Mouse (Mus musculus): Measurements from ENCODE around the gene Alpl.

The Alpl gene

DNA sequence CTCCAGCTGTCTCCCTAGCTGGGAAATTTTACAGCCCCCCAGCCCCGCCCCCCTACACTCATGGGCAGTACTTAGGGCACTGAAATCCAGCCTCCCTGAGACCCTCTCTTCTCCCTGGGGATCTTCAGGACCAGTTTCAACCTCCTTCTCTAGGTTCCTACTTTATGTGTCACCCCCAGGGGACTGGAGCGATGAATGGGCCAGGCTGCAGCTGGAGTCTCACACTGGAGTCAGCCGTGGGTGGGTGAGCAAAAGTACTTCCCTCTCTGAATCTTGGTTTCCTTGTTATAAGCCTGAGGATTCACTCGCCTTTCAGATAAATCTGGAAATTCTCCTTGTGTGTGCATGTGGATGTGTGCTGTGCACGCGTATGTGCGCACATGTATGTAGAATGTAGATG lies 18.0 kb upstream of the Alpl start:
- TF ChIP-seq POU5F1 (IDR thresholded peaks at IDR 0.05; ENCODE audit: borderline replicate concordance, low read length) = no peak
- no peaks in the 10 kb centered on the region for H3K9me3 ChIP-seq (ENCODE audit: low read length)
- peaks cover 23% of the 10 kb centered on the region for H3K4me1 ChIP-seq (replicated peaks; ENCODE audit: low read depth, low read length)

DNA sequence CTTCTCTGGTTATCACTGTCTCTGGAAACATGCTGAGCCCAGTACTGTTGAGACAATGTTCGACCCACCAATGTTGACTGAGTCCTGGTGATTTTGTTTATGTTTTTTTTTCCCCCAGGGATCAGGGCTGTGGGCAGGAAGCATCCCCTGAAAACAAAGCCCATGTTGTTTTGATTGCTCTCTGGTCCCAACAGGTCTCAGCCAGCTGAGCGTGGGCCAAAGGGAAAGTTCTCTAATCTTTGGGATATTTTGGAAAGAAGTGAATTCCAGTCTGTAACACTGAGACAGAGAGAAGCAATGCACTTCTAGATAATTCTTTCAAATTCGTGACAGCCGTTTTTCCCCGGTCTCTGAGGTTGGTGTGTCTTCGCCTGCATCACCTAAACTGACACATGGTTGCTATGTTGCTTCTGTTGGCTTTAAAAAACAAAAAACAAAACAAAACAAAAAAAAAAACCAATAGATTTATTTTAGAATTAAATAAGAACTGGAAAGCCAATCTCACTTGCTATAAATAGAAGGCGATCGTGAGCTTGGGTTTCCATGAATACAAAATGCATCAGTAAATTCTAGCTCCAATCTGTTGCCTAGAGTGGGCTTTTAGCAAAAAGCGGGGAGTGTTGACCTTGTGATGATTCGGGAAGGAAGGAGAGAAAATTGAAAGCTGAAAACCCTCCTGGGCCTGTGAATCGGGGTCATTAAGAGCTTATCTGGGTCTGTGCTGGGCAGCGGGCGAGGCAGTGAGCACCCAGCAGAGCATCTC lies 16.9 kb upstream of the Alpl start:
- H3K4me3 ChIP-seq (replicated peaks; ENCODE audit: low read length) = no peak overlapping the region
- H3K4me1 ChIP-seq (replicated peaks; ENCODE audit: low read depth, low read length) = peaks cover 23% of the 10 kb centered on the region
- H3K27me3 ChIP-seq (ENCODE audit: insufficient read depth, low read length) = peaks cover 3% of the 10 kb centered on the region
- H3K36me3 ChIP-seq (ENCODE audit: insufficient read depth, low read length) = no peaks in the 10 kb centered on the region
- TF ChIP-seq POU5F1 (IDR thresholded peaks at IDR 0.05; ENCODE audit: borderline replicate concordance, low read length) = no peak
- TF ChIP-seq CTCF (conservative IDR thresholded peaks at IDR 0.05; ENCODE audit: low read length) = no peak
- no peak for TF ChIP-seq NANOG (IDR thresholded peaks at IDR 0.05; ENCODE audit: borderline replicate concordance, low read length)
- no peaks in the 10 kb centered on the region for H3K9me3 ChIP-seq (ENCODE audit: low read length)

More for the DNA sequence above, 18.0 kb upstream of the Alpl start:
- Histone ChIP-seq H3K36me3 (ENCODE audit: insufficient read depth, low read length) (no peaks in the 10 kb centered on the region), H3K27me3 (ENCODE audit: insufficient read depth, low read length) (peaks cover 2% of the 10 kb centered on the region), H3K4me3 (replicated peaks; ENCODE audit: low read length) (no peak overlapping the region)

DNA sequence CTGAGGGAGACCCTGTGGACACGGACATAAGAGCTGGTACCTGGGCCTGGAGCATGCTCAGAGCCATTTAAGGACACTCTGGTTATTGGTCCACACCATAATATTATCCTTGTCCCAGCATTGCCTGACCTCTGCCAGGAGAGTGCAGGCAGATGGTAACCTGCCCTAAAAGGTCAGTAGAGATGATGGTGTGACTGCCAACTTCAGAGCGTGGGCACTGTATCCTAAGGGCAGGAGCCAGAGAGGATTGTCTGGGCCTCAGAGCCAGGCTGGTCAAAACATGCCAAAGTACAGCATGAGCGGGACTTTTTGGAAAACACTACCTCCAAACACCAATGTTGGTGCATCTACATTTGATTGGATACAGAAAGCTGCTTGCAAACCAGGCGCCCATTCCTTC lies 13.8 kb upstream of the Alpl start:
- Histone ChIP-seq H3K27me3 (ENCODE audit: insufficient read depth, low read length) (peaks cover 22% of the 10 kb centered on the region), H3K4me1 (replicated peaks; ENCODE audit: low read depth, low read length) (peaks cover 14% of the 10 kb centered on the region; the same call in 1 of the 2 replicates), H3K36me3 (ENCODE audit: insufficient read depth, low read length) (no peaks in the 10 kb centered on the region), H3K9me3 (ENCODE audit: low read length) (peaks cover 6% of the 10 kb centered on the region), H3K4me3 (replicated peaks; ENCODE audit: low read length) (no peak overlapping the region)
- TF ChIP-seq CTCF (conservative IDR thresholded peaks at IDR 0.05; ENCODE audit: low read length) (no peak), POU5F1 (IDR thresholded peaks at IDR 0.05; ENCODE audit: borderline replicate concordance, low read length) (no peak), NANOG (IDR thresholded peaks at IDR 0.05; ENCODE audit: borderline replicate concordance, low read length) (no peak)

DNA sequence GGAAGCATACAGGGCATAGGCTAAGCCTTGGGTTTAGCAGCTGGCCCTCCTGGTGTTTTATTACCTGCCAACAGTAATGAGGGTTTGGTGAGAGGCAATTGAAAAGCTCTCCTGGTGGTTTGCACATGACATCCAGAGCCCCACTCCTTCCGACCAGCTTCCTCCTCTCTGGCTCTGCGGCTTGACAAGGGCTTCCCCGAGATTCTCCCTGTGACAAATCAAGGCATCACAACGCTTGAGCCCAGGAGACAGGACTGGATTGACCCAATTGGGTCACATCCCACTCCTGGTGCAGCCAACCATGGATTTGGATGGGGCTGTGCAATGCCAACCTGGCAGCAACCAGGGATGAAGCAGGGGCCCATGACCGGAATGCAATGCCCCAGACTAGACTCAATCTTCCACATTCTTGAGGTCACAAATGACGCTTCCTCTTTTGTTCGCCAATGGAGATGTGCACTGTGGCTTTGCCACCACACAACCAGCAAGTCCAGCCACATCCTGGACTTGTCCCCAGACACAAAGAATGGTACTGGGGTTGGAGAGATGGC lies 11.2 kb upstream of the Alpl start:
- TF ChIP-seq POU5F1 (IDR thresholded peaks at IDR 0.05; ENCODE audit: borderline replicate concordance, low read length) (no peak), CTCF (conservative IDR thresholded peaks at IDR 0.05; ENCODE audit: low read length) (no peak), NANOG (IDR thresholded peaks at IDR 0.05; ENCODE audit: borderline replicate concordance, low read length) (no peak)
- no peaks in the 10 kb centered on the region for H3K36me3 ChIP-seq (ENCODE audit: insufficient read depth, low read length)
- no peak overlapping the region for H3K4me3 ChIP-seq (replicated peaks; ENCODE audit: low read length)
- peaks cover 6% of the 10 kb centered on the region for H3K9me3 ChIP-seq (ENCODE audit: low read length)
- H3K4me1 ChIP-seq (replicated peaks; ENCODE audit: low read depth, low read length) = peaks cover 8% of the 10 kb centered on the region
- H3K27me3 ChIP-seq (ENCODE audit: insufficient read depth, low read length) = peaks cover 22% of the 10 kb centered on the region

DNA sequence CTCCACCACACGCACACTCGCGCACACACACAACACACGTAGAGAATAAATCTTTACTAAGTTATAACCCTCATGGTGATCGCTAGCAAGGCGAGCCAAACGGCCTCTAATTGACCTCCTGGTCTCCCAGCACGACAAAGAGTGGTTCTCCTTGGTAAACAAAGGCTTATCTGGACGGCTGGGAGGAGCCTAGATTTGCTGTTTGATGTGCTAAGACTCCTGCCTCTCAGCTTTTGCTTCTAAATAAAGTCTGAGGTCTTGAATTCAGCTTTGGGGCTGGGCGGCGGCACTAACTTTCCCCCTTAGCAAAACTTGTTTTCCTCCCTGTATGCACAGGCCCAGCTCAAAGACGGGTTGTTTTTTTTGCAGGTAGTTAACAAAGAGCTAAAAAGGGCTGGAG lies 5.0 kb upstream of the Alpl start:
- Histone ChIP-seq H3K4me1 (replicated peaks; ENCODE audit: low read depth, low read length) (peaks cover 65% of the 10 kb centered on the region), H3K27me3 (ENCODE audit: insufficient read depth, low read length) (peaks cover 12% of the 10 kb centered on the region), H3K36me3 (ENCODE audit: insufficient read depth, low read length) (no peaks in the 10 kb centered on the region), H3K9me3 (ENCODE audit: low read length) (peaks cover 6% of the 10 kb centered on the region), H3K4me3 (replicated peaks; ENCODE audit: low read length) (no peak overlapping the region)
- TF ChIP-seq CTCF (conservative IDR thresholded peaks at IDR 0.05; ENCODE audit: low read length) (no peak), NANOG (IDR thresholded peaks at IDR 0.05; ENCODE audit: borderline replicate concordance, low read length) (peak; percentile 76; the same call in 1 of the 2 replicates)

DNA sequence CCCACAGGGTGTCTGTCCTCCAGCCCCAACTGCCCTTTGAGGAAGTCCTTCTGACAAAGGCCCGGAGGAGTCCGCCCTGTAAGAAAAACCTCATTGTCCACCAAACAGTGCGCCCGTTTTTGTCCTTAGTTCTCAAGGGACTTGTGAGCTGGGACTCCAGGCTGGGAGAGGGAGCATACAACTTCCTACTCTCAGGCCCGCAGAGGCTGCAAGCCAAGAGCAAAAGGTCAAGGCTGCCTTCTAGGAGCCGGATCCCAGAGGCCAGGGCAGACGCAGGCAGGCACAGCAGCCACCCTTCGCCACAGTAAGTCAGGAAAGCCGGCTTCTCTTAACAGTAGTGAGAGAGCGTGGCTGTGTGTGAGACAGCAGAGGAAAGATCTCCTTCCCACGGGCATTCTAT lies 4.1 kb upstream of the Alpl start:
- H3K4me3 ChIP-seq (replicated peaks; ENCODE audit: low read length) = peak overlapping the region; percentile 50
- TF ChIP-seq POU5F1 (IDR thresholded peaks at IDR 0.05; ENCODE audit: borderline replicate concordance, low read length) (no peak), CTCF (conservative IDR thresholded peaks at IDR 0.05; ENCODE audit: low read length) (no peak), NANOG (IDR thresholded peaks at IDR 0.05; ENCODE audit: borderline replicate concordance, low read length) (no peak)

DNA sequence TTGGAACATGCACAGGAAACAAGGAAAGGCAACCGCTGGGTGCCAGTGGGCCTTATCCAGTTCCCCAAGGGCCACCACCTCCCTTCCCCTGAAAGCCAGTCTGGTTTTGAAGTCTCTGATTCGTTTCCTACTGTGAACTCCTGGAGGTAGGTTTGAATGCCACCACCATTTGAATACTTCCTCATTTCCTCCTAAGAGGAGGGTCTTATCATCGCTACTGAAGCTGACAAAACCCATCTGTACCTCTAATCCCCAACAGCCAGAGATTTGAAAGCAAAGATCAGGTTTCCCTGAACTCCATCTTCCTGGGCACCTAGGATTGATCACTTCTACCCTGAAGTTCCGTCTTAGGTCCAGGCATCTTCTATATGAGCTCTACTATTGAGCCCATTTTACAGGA lies 854 bp upstream of the Alpl start:
- Histone ChIP-seq H3K9me3 (ENCODE audit: low read length) (no peaks in the 10 kb centered on the region), H3K4me3 (replicated peaks; ENCODE audit: low read length) (peak overlapping the region; percentile 62), H3K36me3 (ENCODE audit: insufficient read depth, low read length) (peaks cover 28% of the 10 kb centered on the region), H3K4me1 (replicated peaks; ENCODE audit: low read depth, low read length) (peaks cover 92% of the 10 kb centered on the region), H3K27me3 (ENCODE audit: insufficient read depth, low read length) (peaks cover 5% of the 10 kb centered on the region)
- TF ChIP-seq NANOG (IDR thresholded peaks at IDR 0.05; ENCODE audit: borderline replicate concordance, low read length) = no peak
- TF ChIP-seq CTCF (conservative IDR thresholded peaks at IDR 0.05; ENCODE audit: low read length) = no peak
- TF ChIP-seq POU5F1 (IDR thresholded peaks at IDR 0.05; ENCODE audit: borderline replicate concordance, low read length) = no peak

More for the DNA sequence above, 4.1 kb upstream of the Alpl start:
- peaks cover 70% of the 10 kb centered on the region for H3K4me1 ChIP-seq (replicated peaks; ENCODE audit: low read depth, low read length)
- H3K9me3 ChIP-seq (ENCODE audit: low read length) = peaks cover 3% of the 10 kb centered on the region
- no peaks in the 10 kb centered on the region for H3K36me3 ChIP-seq (ENCODE audit: insufficient read depth, low read length)
- peaks cover 8% of the 10 kb centered on the region for H3K27me3 ChIP-seq (ENCODE audit: insufficient read depth, low read length)

DNA sequence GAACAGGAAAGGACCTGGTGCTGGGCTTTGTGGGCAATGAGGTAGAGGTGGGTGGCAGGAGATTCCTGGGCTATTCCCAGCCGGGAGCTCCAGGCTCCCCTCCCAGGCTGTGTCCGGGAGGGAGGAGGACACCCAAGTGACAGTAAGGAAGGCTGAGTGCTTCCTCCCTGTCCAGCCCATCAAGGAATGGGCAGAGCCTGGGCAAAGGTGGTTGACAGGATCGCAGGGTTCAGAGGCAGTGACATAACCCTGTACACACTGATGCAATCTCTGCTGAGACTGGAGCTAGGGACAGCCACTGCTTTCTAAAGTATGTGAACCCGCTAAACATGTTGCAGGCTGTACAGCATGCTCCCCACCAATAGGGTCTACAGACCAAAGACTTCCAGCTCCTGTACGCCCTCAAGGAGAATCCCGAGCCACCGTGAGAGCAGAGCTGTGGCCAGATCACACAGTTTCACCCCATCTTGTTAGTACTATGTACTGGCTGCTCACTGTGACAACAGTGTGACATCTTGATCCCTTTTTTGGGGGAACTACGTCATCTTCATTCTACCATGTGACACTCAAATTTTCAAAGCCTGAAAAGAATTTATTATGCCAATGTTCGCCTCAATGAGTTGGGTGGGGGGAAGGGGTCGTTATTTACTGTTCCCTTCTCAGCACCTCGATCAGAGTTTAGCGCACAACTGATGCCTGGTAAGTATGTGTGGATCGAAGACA lies 1.8 kb downstream of the Alpl start:
- peak overlapping the region; percentile 89; the same call in 1 of the 2 replicates for H3K4me3 ChIP-seq (replicated peaks; ENCODE audit: low read length)
- H3K27me3 ChIP-seq (ENCODE audit: insufficient read depth, low read length) = peaks cover 5% of the 10 kb centered on the region
- peaks cover 41% of the 10 kb centered on the region for H3K36me3 ChIP-seq (ENCODE audit: insufficient read depth, low read length)
- H3K9me3 ChIP-seq (ENCODE audit: low read length) = no peaks in the 10 kb centered on the region
- TF ChIP-seq CTCF (conservative IDR thresholded peaks at IDR 0.05; ENCODE audit: low read length) = no peak
- TF ChIP-seq POU5F1 (IDR thresholded peaks at IDR 0.05; ENCODE audit: borderline replicate concordance, low read length) = no peak
- no peak for TF ChIP-seq NANOG (IDR thresholded peaks at IDR 0.05; ENCODE audit: borderline replicate concordance, low read length)
- H3K4me1 ChIP-seq (replicated peaks; ENCODE audit: low read depth, low read length) = peaks cover 92% of the 10 kb centered on the region

Data from E14TG2a.4 (cell line).